Mouse (Mus musculus) kidney, embryonic 15.5 days (tissue): ENCODE results near the gene Set. TPM values are rescaled to one million over a fixed set of nuclear protein-coding genes. Genes with fewer than 3 reads are reported as not detected.

Source experiments
- ATAC-seq: fragments of 200-750 bp; cut with Nextera tagmentation; replicated peaks from 2 replicates; pipeline ENCODE4 v1.8.0; 2017; ENCODE audit warnings: moderate TSS enrichment; ENCODE audit not compliant: low FRiP score
- H3K27ac ChIP-seq: fragments of 300-500 bp; sonication (generic); 2 replicates; pipeline ENCODE4 v1.5.1; 2015; ENCODE audit warnings: mild to moderate bottlenecking, inconsistent platforms
- H3K27me3 ChIP-seq: fragments of 300-500 bp; sonication (generic); 2 replicates; pipeline ENCODE4 v1.6.1; 2015; ENCODE audit warnings: inconsistent platforms
- H3K36me3 ChIP-seq: fragments of 300-500 bp; sonication (generic); 2 replicates; pipeline ENCODE4 v1.6.1; 2015; ENCODE audit warnings: inconsistent platforms
- H3K4me1 ChIP-seq: fragments of 300-500 bp; sonication (generic); 2 replicates; pipeline ENCODE4 v1.6.1; 2015; ENCODE audit warnings: inconsistent platforms
- H3K4me2 ChIP-seq: fragments of 300-500 bp; sonication (generic); 2 replicates; pipeline ENCODE4 v1.6.1; 2015; ENCODE audit warnings: moderate library complexity, mild to moderate bottlenecking, inconsistent platforms
- H3K4me3 ChIP-seq: fragments of 300-500 bp; sonication (generic); replicated peaks from 2 replicates; pipeline ENCODE4 v1.5.1; 2015; ENCODE audit warnings: mild to moderate bottlenecking, inconsistent platforms
- H3K9ac ChIP-seq: fragments of 300-500 bp; sonication (generic); 2 replicates; pipeline ENCODE4 v1.6.1; 2015; ENCODE audit warnings: mild to moderate bottlenecking, inconsistent platforms
- H3K9me3 ChIP-seq: fragments of 300-500 bp; sonication (generic); replicated peaks from 2 replicates; pipeline ENCODE4 v1.6.1; 2016; ENCODE audit warnings: inconsistent platforms
- WGBS: fragments of 180-500 bp; shearing (Covaris S2); methylation state at CpG from one replicate; pipeline ENCODE4 v1.1.7; 2015; ENCODE audit warnings: mixed read lengths; 5-methylcytosine and 5-hydroxymethylcytosine counted together
- polyA plus RNA-seq: library from polyadenylated mRNA; unstranded; fragments of >200 nt; fragmentation: Nextera tagmentation; extraction: Ambion mirVana; gene quantifications from 2 replicates; pipeline ENCODE4 v1.2.1, GENCODE M21; 2015

Set gene
- polyA plus RNA-seq, 1 experiment from 2014 or later = 486 TPM

- Histone ChIP-seq H3K4me1 (peaks cover 14% of the 10 kb centered on the region), H3K36me3 (peaks cover 18% of the 10 kb centered on the region), H3K4me3 (peak within 1 kb of the TSS; percentile 75), H3K27ac (peak within 1 kb of the TSS; percentile 94), H3K4me2 (peak within 1 kb of the TSS; percentile 97), H3K9me3 (no peaks in the 10 kb centered on the region), H3K27me3 (no peaks in the 10 kb centered on the region), H3K9ac (peak within 1 kb of the TSS; percentile 78)
- ATAC-seq = peak; percentile 79
- under 1% methylated on average over 53 of the region's 53 CpGs for WGBS
Observed at GRCm38 (mm10) chr2:30077502-30078348, 20.5 kb downstream of the Set start, which contains the start of gene Pkn3. Pkn3 (plus strand) TSS chr2:30077684.

GRCm38 (mm10) chr2:30078349-30078712 lies 21.2 kb downstream of the Set start:
- Histone ChIP-seq H3K27ac (peak overlapping the region; percentile 94), H3K36me3 (peaks cover 12% of the 10 kb centered on the region), H3K9ac (peak overlapping the region; percentile 78), H3K9me3 (no peaks in the 10 kb centered on the region), H3K4me1 (peaks cover 14% of the 10 kb centered on the region), H3K4me2 (peak overlapping the region; percentile 97), H3K27me3 (no peaks in the 10 kb centered on the region), H3K4me3 (peak overlapping the region; percentile 75)
- WGBS = 12% methylated on average over 10 of the region's 10 CpGs
- no peak; the same call in 1 of the 2 replicates for ATAC-seq

GRCm38 (mm10) chr2:30078760-30079159 lies 21.6 kb downstream of the Set start:
- H3K27ac ChIP-seq = peak overlapping the region; percentile 94; the same call in 1 of the 2 replicates
- peak overlapping the region; percentile 75 for H3K4me3 ChIP-seq
- peaks cover 8% of the 10 kb centered on the region for H3K36me3 ChIP-seq
- H3K4me2 ChIP-seq = peak overlapping the region; percentile 97
- peak overlapping the region; percentile 78 for H3K9ac ChIP-seq
- 69% methylated on average over 4 of the region's 4 CpGs for WGBS
- no peaks in the 10 kb centered on the region for H3K27me3 ChIP-seq
- no peak for ATAC-seq
- no peaks in the 10 kb centered on the region for H3K9me3 ChIP-seq
- peaks cover 14% of the 10 kb centered on the region for H3K4me1 ChIP-seq

DNA sequence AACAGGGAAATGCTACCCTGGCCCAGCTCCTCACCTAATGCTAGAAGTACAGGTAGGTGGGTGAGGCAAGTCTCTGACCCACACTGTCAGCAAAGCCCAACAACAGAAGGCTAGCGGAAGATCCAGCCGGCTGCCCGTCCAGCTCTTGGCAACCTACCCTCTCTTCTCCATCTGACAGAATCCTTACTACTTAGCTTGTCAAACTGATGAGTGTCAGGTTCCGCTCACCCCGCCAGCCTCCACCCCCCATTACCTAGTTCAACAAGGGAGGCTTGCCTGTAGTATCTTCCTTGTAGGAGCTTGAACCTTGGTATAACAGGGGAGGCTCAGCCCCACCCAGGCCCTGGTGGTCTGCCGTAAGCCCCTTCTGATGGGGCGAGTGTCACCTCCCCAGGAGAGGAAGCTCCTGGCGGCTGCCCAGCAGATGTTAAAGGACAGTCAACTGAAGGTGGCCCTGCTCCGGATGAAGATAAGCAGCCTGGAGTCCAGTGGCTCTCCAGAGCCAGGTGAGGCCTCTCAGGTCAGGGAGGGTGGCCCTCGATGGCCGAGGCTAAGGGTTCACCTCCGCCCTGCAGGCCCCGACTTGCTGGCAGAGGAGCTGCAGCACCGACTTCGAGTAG lies 23.1 kb downstream of the Set start:
- H3K27ac ChIP-seq = no peak overlapping the region
- H3K9me3 ChIP-seq = no peaks in the 10 kb centered on the region
- no peak overlapping the region for H3K4me3 ChIP-seq
- no peaks in the 10 kb centered on the region for H3K36me3 ChIP-seq
- H3K27me3 ChIP-seq = no peaks in the 10 kb centered on the region
- H3K4me1 ChIP-seq = peaks cover 25% of the 10 kb centered on the region
- H3K4me2 ChIP-seq = no peak overlapping the region
- no peak overlapping the region for H3K9ac ChIP-seq
- no peak for ATAC-seq
- 86% methylated on average over 15 of the region's 15 CpGs for WGBS

- Histone ChIP-seq H3K9ac (no peak overlapping the region), H3K4me1 (peaks cover 11% of the 10 kb centered on the region), H3K27ac (no peak overlapping the region), H3K36me3 (no peaks in the 10 kb centered on the region; the same call in 1 of the 2 replicates), H3K9me3 (no peaks in the 10 kb centered on the region), H3K4me2 (peak overlapping the region; percentile 54), H3K4me3 (no peak overlapping the region), H3K27me3 (no peaks in the 10 kb centered on the region)
- WGBS = 46% methylated on average over 5 of the region's 5 CpGs
- ATAC-seq = no peak
Observed at GRCm38 (mm10) chr2:30084113-30084512, 26.9 kb downstream of the Set start.

- H3K4me1 ChIP-seq = peaks cover 11% of the 10 kb centered on the region
- peak overlapping the region; percentile 21 for H3K4me3 ChIP-seq
- 17% methylated on average over 12 of the region's 12 CpGs for WGBS
- H3K4me2 ChIP-seq = peak overlapping the region; percentile 54
- H3K9me3 ChIP-seq = no peaks in the 10 kb centered on the region
- H3K9ac ChIP-seq = peak overlapping the region; percentile 39
- ATAC-seq = 0 out of 2 replicates have a peak, but pooled peaks have one; percentile 67
- H3K27ac ChIP-seq = no peak overlapping the region
- no peaks in the 10 kb centered on the region for H3K27me3 ChIP-seq
- no peaks in the 10 kb centered on the region; the same call in 1 of the 2 replicates for H3K36me3 ChIP-seq
Observed at GRCm38 (mm10) chr2:30084632-30085031, 27.5 kb downstream of the Set start.

- H3K4me1 ChIP-seq = peaks cover 11% of the 10 kb centered on the region
- WGBS = 88% methylated on average over 4 of the region's 4 CpGs
- ATAC-seq = no peak
- no peak overlapping the region for H3K4me2 ChIP-seq
- H3K9me3 ChIP-seq = no peaks in the 10 kb centered on the region
- no peaks in the 10 kb centered on the region for H3K27me3 ChIP-seq
- H3K36me3 ChIP-seq = peaks cover 20% of the 10 kb centered on the region
- H3K4me3 ChIP-seq = no peak overlapping the region
- H3K9ac ChIP-seq = no peak overlapping the region
- H3K27ac ChIP-seq = no peak overlapping the region
Observed at GRCm38 (mm10) chr2:30087310-30087709, 30.1 kb downstream of the Set start.

DNA sequence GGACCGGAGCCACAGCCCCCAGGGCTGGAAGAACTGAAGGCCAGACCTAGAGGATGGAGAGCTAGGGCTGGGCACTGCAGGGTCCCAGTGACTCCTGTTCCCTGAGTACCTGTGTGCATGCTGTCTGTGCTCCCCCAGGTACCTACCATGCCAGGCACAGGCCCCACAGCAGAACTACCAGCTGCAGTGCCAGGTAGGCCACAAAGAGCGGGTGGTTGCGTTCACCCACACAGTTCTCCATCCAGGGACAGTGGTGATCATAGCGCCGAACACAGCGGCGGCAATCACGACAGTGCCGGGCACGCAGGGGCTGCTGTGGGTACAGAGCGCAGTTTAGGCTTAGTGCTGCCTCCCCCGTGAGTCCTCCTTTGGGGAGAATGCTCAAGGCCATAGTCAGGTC lies 34.3 kb downstream of the Set start:
- peaks cover 20% of the 10 kb centered on the region for H3K4me1 ChIP-seq
- peaks cover 20% of the 10 kb centered on the region for H3K36me3 ChIP-seq
- no peak overlapping the region for H3K4me2 ChIP-seq
- H3K4me3 ChIP-seq = no peak overlapping the region
- no peaks in the 10 kb centered on the region for H3K27me3 ChIP-seq
- ATAC-seq = no peak
- H3K9me3 ChIP-seq = no peaks in the 10 kb centered on the region
- no peak overlapping the region for H3K27ac ChIP-seq
- 92% methylated on average over 12 of the region's 12 CpGs for WGBS
- no peak overlapping the region for H3K9ac ChIP-seq

DNA sequence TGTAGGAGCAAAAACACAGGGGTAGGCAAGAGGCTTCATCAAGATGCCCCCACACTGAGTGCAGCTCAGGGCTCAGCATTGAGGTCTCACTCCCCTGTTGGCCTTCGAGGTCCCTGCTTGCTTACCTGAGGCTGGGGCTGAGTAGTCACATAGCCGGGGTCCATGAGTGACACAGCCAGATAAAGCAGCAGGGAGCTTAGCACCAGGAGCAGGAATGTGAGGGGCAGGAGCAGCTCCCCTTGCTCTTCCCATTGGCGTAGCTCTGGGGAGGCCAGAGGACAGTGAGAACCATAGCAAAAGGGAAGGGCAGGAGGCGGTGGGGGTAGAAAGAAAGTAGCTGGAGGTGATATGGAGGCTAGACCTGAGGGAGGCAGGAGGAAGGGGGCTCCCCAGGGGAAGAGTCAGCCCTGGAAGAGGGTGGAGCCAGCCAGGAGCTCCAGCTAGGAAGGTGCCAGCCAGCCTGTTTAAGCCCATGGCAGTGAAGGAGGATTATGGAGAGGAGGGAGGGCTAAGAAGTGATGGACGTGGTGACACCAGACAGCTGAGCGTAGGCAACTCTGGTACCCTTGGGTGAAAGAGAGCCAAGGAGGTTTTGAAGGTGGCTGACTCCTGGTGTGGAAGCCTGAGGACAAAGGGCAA lies 35.2 kb downstream of the Set start:
- Histone ChIP-seq H3K4me3 (peak overlapping the region; percentile 62), H3K9ac (peak overlapping the region; percentile 54; the same call in 1 of the 2 replicates), H3K9me3 (no peaks in the 10 kb centered on the region), H3K4me2 (peak overlapping the region; percentile 79), H3K27me3 (no peaks in the 10 kb centered on the region), H3K36me3 (peaks cover 21% of the 10 kb centered on the region), H3K27ac (0 out of 2 replicates have a peak overlapping the region, but pooled peaks have one; percentile 78), H3K4me1 (peaks cover 20% of the 10 kb centered on the region)
- 56% methylated on average over 6 of the region's 6 CpGs for WGBS
- no peak for ATAC-seq

GRCm38 (mm10) chr2:30093471-30094207 lies 36.5 kb downstream of the Set start, which contains the start of gene Zdhhc12:
Zdhhc12 (minus strand) TSS chr2:30093648.
- Histone ChIP-seq H3K4me3 (peak within 1 kb of the TSS; percentile 62), H3K4me1 (peaks cover 20% of the 10 kb centered on the region), H3K9ac (peak within 1 kb of the TSS; percentile 54), H3K4me2 (peak within 1 kb of the TSS; percentile 79), H3K36me3 (peaks cover 30% of the 10 kb centered on the region), H3K27ac (peak within 1 kb of the TSS; percentile 78), H3K9me3 (no peaks in the 10 kb centered on the region), H3K27me3 (no peaks in the 10 kb centered on the region)
- peak; percentile 98 for ATAC-seq
- WGBS = under 1% methylated on average over 51 of the region's 51 CpGs

DNA sequence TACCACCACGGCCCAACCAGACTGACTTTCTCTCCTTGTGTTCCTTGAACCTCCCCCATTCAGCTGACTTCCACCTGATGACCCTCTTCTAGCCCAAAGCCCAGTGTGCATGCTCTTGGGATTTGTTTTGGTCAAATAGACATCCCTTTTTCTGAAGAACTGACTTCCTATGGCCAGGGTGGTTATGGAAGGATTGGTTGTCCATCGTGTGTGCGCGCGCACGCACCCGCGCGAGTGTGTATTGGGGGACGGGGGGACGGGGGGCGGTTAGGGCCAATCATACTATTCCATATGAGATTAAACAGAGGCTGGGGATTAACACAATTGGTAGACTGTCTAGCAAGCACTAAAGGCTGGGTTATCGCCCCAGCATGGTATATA lies 37.0 kb downstream of the Set start:
- Histone ChIP-seq H3K4me1 (peaks cover 20% of the 10 kb centered on the region), H3K9me3 (no peaks in the 10 kb centered on the region), H3K4me3 (peak overlapping the region; percentile 62), H3K4me2 (peak overlapping the region; percentile 79), H3K27me3 (no peaks in the 10 kb centered on the region), H3K27ac (peak overlapping the region; percentile 78), H3K9ac (peak overlapping the region; percentile 54), H3K36me3 (peaks cover 36% of the 10 kb centered on the region)
- WGBS = 3% methylated on average over 13 of the region's 13 CpGs
- ATAC-seq = peak; percentile 6; the same call in 1 of the 2 replicates
